Mouse (Mus musculus): ENCODE data around the gene Vwde.

DNA sequence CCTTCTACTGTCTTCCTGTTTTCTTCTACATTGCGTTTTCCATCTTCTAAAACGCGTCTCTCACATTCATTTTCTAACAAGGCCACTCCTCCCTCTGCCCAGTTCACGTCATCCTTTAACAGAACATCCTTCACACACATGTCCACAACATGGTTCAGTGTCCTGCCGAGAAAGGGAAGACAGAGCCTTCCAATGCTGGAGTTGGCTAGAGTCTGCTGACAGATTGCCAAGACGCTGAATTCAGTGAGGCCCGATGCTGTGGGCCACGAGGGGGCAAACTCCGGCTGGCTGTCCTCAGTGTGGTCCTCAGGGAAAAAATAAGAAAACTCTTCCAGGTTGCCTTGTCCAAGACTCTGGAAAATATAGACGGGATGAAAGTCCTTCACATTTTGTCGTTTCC is 37.9 kb downstream of the Vwde start:
- TF ChIP-seq EP300 (IDR thresholded peaks at IDR 0.05; ENCODE audit: low read depth) (no peak), CTCF (IDR thresholded peaks at IDR 0.05; ENCODE audit: low read depth) (no peak)
